Mouse (Mus musculus) G1E (cell line): Measurements from ENCODE around the gene Tspan9. TPM values are rescaled to one million over a fixed set of nuclear protein-coding genes. Genes with fewer than 3 reads are reported as not detected.

ENCODE experiments used
- ATAC-seq: 2 replicates; pipeline ENCODE4 v1.8.0; 2016; ENCODE audit warnings: mild to moderate bottlenecking; ENCODE audit not compliant: insufficient number of reproducible peaks, poor library complexity, low FRiP score, severe bottlenecking; ENCODE audit errors: extremely low read depth
- DNase-seq: peaks from one replicate; pipeline ENCODE4 v3.0.0; 2012; ENCODE audit warnings: low spot score
- H3K27me3 ChIP-seq: 2 replicates; pipeline ENCODE4 v1.6.1; 2012; ENCODE audit warnings: mild to moderate bottlenecking, low read length, inconsistent platforms; ENCODE audit not compliant: insufficient read depth
- H3K36me3 ChIP-seq: replicated peaks from 2 replicates; pipeline ENCODE3; 2012; ENCODE audit warnings: mild to moderate bottlenecking, inconsistent platforms
- H3K4me1 ChIP-seq: 2 replicates; pipeline ENCODE4 v1.6.1; 2012; ENCODE audit warnings: low read depth, low read length, inconsistent platforms, mixed read lengths; ENCODE audit not compliant: insufficient read depth
- H3K4me3 ChIP-seq: 2 replicates; pipeline ENCODE4 v1.5.1; 2012; ENCODE audit warnings: low read depth, mild to moderate bottlenecking, inconsistent platforms, low read length, moderate library complexity, mixed read lengths
- H3K9me3 ChIP-seq: replicated peaks from 2 replicates; pipeline ENCODE4 v1.6.1; 2012; ENCODE audit warnings: inconsistent platforms
- CTCF ChIP-seq: IDR thresholded peaks from 2 replicates; pipeline ENCODE4 v1.5.1; 2012; ENCODE audit warnings: low read depth, low read length, inconsistent platforms, mixed read lengths
- GATA1 ChIP-seq: IDR thresholded peaks from 2 replicates; pipeline ENCODE4 v1.6.1; 2012; ENCODE audit warnings: borderline replicate concordance, low read length, inconsistent platforms, mixed read lengths
- GATA2 ChIP-seq: IDR thresholded peaks from 2 replicates; pipeline ENCODE4 v1.6.1; 2012; ENCODE audit warnings: low read depth, low read length, inconsistent platforms, borderline replicate concordance
- POLR2AphosphoS5 ChIP-seq: IDR thresholded peaks from 2 replicates; pipeline ENCODE4 v1.6.1; 2012; ENCODE audit warnings: low read depth, low read length, inconsistent platforms; ENCODE audit not compliant: insufficient replicate concordance
- TAL1 ChIP-seq: conservative IDR thresholded peaks from 2 replicates; pipeline ENCODE4 v1.6.1; 2012; ENCODE audit warnings: low read depth, low read length, inconsistent platforms, mixed read lengths
- polyA plus RNA-seq: library from polyadenylated mRNA; stranded (reverse); fragments of >175 nt; gene quantifications from 2 replicates; pipeline ENCODE4 v1.2.3, GENCODE M21; 2012
- total RNA-seq, 2 experiments: library from RNA; stranded (forward) in 1 of 2; stranded (reverse) in 1 of 2; fragments of 200-1000 nt in 1 of 2; fragments of >200 nt in 1 of 2; fragmentation: Nextera tagmentation in 1 of 2; gene quantifications; 2 replicates each; pipeline ENCODE4 v1.2.3; 2014 to 2017

The Tspan9 gene
- total and polyA plus RNA-seq, 3 experiments, result 0.16 TPM; not detected in 2

GRCm38 (mm10) chr6:128003542-128003941 is 139.9 kb downstream of the Tspan9 start:
- Histone ChIP-seq H3K4me1 (no peaks in the 10 kb centered on the region), H3K4me3 (no peak overlapping the region), H3K36me3 (no peaks in the 10 kb centered on the region), H3K27me3 (no peaks in the 10 kb centered on the region), H3K9me3 (peaks cover 91% of the 10 kb centered on the region)
- TF ChIP-seq GATA2 (no peak), GATA1 (no peak), CTCF (no peak), TAL1 (no peak)
- ATAC-seq (no peak), DNase-seq (no peak)

GRCm38 (mm10) chr6:128002667-128003066 is 140.7 kb downstream of the Tspan9 start:
- TF ChIP-seq POLR2AphosphoS5, result no peak
- no peak for TF ChIP-seq GATA1
- TF ChIP-seq CTCF, result no peak
- no peak for TF ChIP-seq TAL1
- TF ChIP-seq GATA2, result no peak
- ATAC-seq (no peak), DNase-seq (no peak)
- H3K9me3 ChIP-seq, result peaks cover 90% of the 10 kb centered on the region
- H3K36me3 ChIP-seq, result no peaks in the 10 kb centered on the region
- H3K4me3 ChIP-seq, result no peak overlapping the region
- H3K4me1 ChIP-seq, result no peaks in the 10 kb centered on the region
- H3K27me3 ChIP-seq, result no peaks in the 10 kb centered on the region

- Histone ChIP-seq H3K36me3 (no peaks in the 10 kb centered on the region), H3K4me1 (no peaks in the 10 kb centered on the region), H3K4me3 (no peak overlapping the region), H3K9me3 (peaks cover 86% of the 10 kb centered on the region), H3K27me3 (no peaks in the 10 kb centered on the region)
- no peak for TF ChIP-seq CTCF
- TF ChIP-seq GATA1, result no peak
- no peak for TF ChIP-seq TAL1
- TF ChIP-seq GATA2, result no peak
- DNase-seq (no peak), ATAC-seq (no peak)
These were observed 141.3 kb downstream of the Tspan9 start for GRCm38 (mm10) chr6:128002104-128002503.

- DNase-seq (no peak), ATAC-seq (no peak)
- TF ChIP-seq CTCF (no peak), POLR2AphosphoS5 (no peak), GATA1 (no peak), GATA2 (no peak), TAL1 (no peak)
- no peaks in the 10 kb centered on the region for H3K27me3 ChIP-seq
- no peaks in the 10 kb centered on the region for H3K4me1 ChIP-seq
- no peak overlapping the region for H3K4me3 ChIP-seq
- H3K36me3 ChIP-seq, result no peaks in the 10 kb centered on the region
- H3K9me3 ChIP-seq, result peaks cover 85% of the 10 kb centered on the region
These were observed 141.8 kb downstream of the Tspan9 start for GRCm38 (mm10) chr6:128001587-128001986.

- Histone ChIP-seq H3K4me3 (no peak overlapping the region), H3K4me1 (no peaks in the 10 kb centered on the region), H3K9me3 (peaks cover 82% of the 10 kb centered on the region), H3K36me3 (no peaks in the 10 kb centered on the region), H3K27me3 (no peaks in the 10 kb centered on the region)
- no peak for TF ChIP-seq GATA1
- no peak for TF ChIP-seq GATA2
- no peak for TF ChIP-seq POLR2AphosphoS5
- no peak for TF ChIP-seq TAL1
- TF ChIP-seq CTCF, result no peak
- no peak for DNase-seq
- no peak for ATAC-seq
These were observed 142.6 kb downstream of the Tspan9 start for GRCm38 (mm10) chr6:128000777-128001176.

- TF ChIP-seq POLR2AphosphoS5 (no peak), CTCF (no peak), GATA1 (no peak), GATA2 (no peak), TAL1 (no peak)
- no peaks in the 10 kb centered on the region for H3K36me3 ChIP-seq
- no peaks in the 10 kb centered on the region for H3K4me1 ChIP-seq
- no peak for DNase-seq
- no peaks in the 10 kb centered on the region for H3K27me3 ChIP-seq
- no peak for ATAC-seq
- peaks cover 82% of the 10 kb centered on the region for H3K9me3 ChIP-seq
- H3K4me3 ChIP-seq, result no peak overlapping the region
These were observed 144.3 kb downstream of the Tspan9 start for GRCm38 (mm10) chr6:127999118-127999517.

DNA sequence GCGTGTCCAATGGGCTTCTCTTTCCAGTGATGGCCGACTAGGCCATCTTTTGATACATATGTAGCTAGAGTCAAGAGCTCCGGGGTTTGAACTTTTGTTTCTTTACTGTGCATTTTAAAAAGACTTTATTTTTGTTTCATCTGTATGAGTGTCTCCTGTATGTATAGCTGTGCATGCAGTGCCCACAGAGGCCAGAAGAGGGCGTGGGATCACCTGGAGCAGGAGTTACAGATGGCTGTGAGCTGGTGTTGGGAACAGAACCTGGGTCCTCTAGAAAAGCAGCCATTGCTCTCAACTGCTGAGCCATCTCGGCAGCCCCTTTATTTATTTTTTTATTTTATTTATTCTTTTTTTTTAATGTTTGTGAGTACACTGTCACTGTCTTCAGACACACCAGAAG is 146.5 kb downstream of the Tspan9 start:
- ATAC-seq (no peak), DNase-seq (no peak)
- H3K4me1 ChIP-seq, result no peaks in the 10 kb centered on the region
- TF ChIP-seq GATA1 (no peak), TAL1 (no peak), GATA2 (no peak), POLR2AphosphoS5 (no peak), CTCF (no peak)
- H3K9me3 ChIP-seq, result peaks cover 82% of the 10 kb centered on the region
- no peak overlapping the region for H3K4me3 ChIP-seq
- no peaks in the 10 kb centered on the region for H3K27me3 ChIP-seq
- no peaks in the 10 kb centered on the region for H3K36me3 ChIP-seq
